Mouse (Mus musculus) 3T3-L1 (cell line): Measurements from ENCODE around the gene Rimklb.
A peak's percentile ranks its signal among the peaks of the same experiment; 100 is the strongest.
"Not testable (repeated sequence)": the region's sequence is repeated elsewhere in the genome, so short reads cannot be mapped to it uniquely, and the experiment has no call there.

ENCODE experiments used
- DNase-seq: peaks from one replicate; pipeline ENCODE4 v3.0.0-alpha.2; 2015; ENCODE audit warnings: low read depth, low spot score

Gene Rimklb

DNA sequence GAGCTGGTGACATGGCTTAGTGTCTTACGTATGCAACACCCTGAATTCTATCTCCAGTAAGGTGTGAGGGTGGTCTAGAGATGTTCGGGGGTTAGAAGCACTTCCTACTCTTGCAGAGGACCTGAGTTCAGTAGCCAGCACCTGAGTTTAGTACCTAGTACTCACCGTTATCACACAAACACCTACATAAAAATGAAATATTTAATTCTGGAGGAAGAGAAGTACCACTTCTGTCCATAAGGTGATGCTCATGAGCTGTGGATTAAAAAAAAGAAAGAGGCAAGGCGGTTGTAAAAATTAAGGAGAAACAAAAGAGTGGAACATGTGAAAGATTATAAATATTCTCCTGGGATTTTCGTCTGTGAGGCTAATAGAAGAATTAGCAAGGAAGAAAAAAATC is 2.1 kb downstream of the Rimklb start:
- peak; percentile 70 for DNase-seq

DNA sequence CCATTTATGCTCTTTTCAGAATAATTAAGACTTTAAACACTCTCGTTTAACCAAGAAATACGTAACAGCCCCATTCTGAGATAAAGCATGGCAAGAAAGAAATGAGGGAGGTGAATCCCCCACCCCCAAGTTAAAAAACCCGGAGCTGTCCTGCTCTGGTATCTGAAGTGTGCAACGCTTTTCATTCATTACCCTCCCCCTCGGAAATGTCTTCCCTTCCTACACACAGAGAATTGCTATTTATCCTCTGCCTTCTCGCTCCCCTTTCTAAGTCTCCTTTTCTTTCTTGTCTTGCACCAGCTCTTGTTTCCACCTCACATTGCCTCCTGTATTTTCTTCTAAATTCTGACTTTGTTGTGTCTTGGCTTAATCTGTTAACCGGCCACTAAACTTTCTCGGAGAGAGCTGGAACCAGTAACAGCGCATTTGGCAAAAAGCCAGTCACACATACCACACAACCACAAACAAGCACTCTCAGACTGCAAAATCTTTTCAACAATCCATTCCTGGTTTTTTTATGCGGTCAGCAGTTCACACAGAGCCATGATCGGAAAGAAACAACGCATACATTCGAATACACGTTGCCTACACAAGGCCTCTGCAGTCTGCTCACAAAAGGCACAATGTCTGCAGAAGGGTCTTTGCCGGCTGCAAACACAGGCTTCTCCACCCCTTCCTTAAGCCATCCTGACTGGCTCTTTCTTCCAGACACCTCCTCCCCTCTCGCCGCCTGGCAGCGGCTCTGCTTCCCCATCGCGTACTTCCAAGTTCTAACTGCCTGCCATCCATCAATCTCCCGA is 3.3 kb downstream of the Rimklb start:
- DNase-seq = peak; percentile 46

DNA sequence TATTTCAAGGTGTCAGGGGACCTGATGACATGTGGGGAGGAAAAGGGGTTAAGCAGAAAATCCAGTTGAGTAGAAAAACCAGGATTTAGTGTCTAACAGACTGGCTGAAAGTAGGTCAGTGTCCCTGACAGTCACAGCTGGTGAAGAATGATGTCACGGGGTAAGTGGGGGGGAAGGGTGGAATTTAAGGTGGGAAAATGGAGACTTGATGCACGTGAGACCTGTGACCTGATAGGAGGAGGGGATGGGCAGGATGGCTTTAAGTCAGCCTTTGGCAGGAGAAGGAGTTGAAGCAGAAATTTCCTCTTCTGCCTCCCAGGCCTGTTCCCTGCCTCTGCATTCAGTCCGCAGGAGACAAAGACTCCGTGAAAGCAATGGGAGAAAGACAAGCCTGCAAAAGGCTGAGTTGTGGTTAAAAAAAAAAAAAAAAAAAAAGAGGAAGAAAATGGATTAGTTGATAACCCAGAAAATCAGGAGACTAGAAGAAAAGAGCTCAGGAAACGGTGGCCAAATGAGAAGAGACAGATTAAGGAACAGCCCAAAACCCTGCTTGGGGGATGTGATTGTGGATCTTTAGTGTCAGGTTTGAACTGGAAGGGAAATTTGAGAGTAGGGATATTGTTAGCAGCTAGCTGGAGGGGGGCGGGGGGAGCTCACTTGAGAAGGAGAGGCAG is 4.6 kb downstream of the Rimklb start:
- DNase-seq = no peak

DNA sequence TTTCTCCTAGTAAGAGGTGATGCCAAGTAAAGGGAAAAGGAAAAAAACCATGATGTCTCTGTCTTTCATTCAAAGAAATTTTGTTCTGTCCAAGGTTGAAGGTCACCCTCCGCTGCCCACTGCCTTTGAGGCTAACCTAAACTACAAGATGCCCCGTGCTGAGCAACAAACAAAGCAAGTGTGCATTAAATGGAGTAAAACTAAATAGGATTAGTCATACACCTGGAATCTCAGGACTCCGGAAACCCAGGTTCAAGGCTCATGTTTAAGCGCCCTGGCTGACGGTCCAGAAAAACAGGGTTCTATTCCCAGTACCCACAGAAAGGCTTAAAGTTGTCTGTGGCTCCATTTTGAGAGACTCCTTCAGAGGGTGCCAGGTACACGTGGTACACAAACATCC is 6.1 kb downstream of the Rimklb start:
- DNase-seq = no peak

DNA sequence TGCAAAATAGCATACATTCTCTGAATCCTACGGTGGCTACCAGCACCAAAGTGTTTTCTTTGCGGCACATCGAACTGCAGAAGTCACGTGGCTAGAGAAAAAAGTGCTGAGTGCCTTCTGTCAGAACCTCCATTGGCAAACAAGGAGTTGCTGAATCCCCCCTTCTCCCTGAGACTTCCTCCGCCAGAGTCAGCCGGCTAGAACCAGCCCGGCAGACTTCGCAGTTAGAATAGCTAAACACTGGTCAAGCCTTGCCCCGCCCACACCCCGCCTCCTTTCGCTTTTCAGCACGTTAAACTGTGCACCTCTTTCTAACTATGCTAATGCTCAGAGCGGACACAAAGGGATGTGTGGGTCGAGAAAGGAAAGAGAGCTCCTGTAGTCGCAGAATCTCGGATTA is 7.0 kb downstream of the Rimklb start:
- DNase-seq = peak; percentile 48

DNA sequence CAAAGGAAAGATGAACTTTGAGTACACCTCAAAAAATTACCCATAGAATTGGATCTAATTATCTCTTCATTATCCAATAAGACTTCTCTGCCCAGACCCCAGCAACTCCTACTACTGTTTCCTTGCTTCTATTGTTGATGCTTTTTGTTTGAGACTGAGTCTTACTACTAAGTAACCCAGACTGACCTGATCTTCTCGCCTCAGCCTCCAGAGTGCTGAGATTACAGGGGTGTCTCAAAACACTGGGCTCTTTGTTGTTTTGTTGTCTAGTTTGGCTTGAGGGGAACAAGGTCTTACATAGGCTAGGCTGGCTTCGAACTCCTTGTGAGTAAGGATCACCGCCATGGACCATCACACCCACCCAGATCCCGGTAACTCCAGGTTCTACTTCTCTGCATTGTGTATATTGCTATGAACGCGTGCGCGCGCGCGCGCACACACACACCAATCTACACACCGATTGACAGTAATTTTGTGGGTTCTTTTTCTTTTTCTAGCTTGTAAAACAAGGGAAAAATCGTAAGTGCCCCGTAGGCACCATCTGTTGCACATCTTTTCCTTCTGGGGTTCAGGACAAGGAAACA is 7.5 kb downstream of the Rimklb start:
- DNase-seq = no peak

DNA sequence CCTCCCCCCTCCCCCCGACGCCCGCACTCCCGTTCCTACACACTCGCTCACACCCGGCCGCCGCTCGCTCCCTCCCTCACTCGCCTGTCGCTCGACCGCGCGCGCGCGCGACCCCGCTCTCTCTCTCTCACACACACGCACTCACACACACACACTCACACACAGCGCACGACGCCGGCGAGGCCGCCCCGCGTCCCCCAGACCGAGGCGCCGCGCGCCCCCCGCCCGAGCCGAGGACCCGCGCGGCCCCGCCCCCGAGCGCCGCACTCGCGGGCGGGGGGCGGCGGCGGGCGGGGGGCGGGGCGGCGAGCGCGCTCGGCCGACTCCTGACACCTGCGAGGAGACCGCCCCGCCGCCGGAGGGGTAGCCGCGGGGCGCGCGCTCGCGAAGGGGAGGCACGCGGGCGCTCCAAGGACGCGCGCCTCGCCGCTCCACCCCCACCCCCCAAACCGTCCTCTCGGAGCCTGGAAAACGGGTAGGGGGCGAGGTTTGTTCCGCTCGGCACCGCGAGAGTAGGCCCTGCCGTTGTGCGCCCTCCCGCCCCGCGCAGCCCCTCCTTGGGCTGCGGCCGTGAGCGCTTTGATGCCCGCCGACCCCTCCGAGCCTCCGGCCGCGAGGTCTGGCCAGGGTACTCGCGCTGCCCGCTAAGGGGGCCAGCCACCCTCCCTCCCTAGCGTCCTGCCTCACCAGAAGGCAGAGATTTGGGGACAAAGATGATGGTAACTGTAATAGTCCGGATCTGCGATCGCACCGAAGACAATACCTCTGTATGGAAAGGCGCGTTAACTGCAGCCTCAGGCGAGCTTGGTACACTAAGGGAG is 12.1 kb downstream of the Rimklb start:
- DNase-seq = no peak

DNA sequence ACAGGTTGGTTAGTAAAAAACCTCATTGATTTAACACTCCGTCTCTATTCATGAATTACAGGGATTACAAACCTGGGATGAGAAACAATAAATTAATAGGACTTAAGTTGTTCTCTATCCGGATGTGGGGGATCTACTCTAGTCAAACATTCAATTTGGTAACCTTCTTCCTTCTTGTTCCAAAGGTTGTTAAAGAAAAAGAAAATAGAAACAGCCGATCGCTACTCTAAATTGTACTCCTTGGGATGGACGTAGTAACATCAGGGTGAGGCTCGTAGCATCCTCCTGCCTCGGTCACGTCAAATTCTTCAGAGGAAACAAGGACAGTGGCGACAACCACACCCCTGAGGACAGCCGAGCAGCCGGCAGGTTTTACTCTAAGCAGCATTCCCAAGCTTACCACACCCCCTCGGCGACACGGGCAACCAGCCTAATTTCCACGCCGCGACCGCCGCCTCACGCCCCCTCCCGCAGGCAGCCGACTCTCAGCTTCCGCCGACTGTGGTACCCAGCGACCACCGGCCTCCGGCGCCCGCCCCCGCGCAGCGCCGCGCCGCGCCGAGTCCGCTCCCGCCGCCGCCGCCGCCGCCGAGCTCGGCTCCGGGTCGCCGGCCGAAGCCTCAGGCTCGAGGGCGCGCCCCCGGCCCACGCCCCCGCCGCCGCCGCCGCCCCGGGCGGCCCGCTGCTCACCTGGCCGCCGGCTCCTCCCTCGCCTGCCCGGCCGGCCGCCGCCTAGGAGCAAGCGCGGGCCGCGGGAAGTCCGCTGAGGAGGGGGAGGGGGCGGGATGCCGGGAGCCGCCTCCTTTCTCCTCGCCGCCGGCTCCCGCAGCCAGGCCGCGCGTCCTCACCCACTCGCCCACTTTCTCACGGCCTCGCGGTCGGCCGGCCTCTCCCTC is 12.9 kb downstream of the Rimklb start:
- no peak for DNase-seq

DNA sequence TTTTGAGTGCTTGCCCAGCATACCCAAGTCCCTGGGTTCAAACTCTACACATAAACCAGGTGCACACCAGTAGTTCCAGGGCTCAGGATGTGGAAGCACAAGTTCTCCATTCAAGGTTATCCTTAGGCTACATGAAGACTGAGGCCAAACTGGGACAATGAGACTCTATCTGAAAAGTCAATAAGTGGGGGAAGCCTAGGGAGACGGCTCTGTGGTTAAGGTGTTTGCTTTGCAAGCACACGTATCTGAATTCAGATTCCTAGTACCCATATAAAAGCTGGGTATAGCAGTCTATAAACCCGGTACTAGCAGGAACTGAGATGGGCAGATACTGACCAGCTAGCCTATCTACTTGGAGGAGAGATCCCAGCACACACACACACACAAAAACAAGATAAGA is 20.5 kb downstream of the Rimklb start:
- no peak for DNase-seq

DNA sequence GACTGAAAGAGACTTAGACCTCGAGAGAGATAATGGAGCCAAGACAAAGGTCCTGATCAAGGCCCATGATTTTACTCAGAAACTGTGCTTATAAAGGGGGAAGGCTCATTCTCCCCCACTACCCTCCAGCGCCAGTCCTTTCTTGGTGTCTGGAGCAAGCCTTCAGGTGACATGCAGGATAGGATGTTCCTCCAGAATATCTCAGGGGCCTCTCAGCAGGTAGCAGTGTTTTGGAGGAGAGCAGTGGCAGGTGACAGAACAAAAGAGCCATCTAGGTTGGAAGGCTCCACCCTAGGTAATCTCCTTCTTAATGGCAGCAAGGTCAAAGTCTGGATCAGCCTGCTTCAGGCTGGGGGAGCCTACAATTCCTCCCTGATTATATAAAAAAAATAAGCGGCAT is 27.1 kb downstream of the Rimklb start:
- DNase-seq = not testable (repeated sequence)

DNA sequence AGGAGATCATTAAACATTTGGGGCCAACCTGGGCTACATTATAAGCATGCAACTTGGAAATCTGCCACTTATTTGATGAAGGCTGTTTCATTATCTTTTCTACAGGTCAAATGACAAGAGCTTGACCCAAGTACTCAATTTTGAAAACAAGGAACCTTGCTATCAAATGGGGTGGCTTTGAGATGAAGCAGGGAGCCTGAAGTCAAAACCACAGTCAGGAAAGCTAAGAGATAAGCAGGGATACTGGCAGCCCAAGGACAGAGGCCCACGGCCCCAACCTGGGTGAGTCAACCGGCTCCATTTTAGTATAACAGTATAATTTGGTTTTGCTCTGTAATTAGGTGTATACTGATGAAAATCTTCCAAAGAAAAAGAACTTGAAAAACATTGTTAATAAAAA is 28.3 kb downstream of the Rimklb start:
- DNase-seq = no peak

DNA sequence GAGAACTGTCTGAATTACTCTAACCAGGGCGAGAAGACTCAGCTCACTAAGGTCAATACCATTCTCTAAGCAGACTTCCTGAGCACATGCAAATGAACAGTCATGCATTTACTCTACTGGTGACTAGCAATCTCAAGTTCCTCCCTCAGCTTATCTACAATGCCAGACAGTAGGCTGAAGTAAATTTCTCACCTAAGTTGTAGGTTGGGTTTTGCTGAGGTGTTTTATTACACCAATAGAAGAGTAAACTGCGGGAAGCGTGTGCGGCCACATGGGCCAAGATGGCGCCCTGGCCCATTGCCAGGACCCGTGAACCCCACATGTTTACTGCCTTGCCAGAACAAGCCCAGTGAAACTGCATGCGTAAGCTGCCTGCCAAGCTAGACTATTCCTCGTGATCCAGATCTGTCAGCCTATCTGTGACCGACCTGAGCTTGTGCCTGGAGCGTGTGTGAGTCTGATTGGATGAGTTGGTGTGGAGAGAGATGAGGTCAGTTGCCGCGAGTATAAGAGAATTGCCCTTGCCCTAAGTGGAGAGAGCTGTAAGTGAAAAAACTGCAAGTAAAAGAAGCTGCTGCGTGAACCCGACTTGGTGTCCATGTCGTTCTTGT is 29.4 kb downstream of the Rimklb start:
- DNase-seq = no peak

DNA sequence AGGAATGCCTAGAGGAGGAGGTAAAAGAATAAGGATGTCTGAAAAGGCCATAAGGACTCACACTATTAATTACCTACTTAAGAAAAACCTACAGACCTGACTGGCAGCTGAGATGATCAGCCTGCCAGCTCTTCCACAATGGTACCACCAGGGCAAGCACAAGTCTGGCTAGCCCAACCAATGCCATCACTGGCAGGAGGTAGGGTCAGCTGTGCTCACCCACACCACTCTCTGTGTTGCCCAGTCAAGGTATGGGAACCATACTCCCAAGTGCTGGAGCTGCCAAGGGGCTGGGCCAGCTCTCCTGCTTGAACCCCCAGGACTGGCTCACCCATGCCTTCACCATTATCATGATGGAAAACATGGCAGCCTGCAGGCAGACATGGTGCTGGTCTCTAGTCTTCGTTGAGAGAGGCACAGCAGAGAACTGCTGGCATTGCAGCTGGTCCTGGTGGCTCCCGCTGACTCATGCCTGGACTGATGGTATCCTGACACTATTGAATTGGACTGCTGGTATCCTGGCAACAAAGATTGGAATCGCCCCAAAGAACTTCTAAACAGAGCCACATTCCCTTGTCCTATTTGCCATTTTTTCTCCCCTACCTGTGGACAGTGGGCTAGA is 32.4 kb downstream of the Rimklb start:
- DNase-seq = peak; percentile 46

DNA sequence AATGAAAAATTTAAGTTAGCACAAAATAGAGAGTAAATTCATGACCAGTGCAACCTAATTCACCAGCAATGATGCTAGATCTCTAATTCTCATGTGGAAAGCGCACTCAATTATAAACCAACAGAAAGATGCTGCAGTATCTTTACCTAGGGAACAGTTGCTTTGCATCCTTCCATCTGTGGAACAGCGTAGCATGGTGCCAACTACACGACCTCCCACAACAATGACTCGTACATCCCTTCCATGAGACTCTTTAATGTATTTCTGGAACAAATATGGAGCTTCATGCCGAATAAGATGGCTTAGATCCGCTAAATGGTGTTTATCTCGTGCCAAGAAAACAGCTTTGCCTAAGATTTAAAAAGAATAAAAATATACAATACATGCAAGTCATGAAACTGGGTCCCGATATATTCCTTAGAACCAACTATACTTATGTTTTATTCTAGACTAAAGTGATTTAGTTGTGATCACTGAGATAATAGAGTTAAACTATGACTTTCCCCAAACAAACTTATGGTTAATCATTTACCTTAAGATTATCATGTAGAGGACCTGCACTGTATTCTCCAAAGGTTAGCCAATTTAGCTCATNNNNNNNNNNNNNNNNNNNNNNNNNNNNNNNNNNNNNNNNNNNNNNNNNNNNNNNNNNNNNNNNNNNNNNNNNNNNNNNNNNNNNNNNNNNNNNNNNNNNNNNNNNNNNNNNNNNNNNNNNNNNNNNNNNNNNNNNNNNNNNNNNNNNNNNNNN is 39.4 kb downstream of the Rimklb start:
- no peak for DNase-seq

DNA sequence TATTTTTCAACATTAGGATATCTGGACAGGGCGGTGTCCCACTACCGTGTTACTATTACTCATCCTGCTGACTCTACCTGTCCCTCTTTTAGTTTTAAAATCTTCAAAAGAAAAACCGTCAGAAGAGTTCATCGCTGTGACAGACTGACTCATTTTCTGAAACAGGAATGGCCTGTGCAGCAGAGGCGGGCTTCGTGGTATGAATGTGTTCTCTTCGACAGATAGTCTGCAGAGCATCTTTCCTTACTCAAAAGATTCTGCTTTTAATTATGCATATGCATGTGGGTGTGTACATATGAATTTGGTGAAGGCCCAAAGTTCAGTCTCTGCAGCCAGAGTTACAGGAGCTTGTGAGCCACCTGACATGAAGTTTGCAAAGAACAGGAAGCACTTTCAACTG is 50.7 kb downstream of the Rimklb start:
- no peak for DNase-seq

DNA sequence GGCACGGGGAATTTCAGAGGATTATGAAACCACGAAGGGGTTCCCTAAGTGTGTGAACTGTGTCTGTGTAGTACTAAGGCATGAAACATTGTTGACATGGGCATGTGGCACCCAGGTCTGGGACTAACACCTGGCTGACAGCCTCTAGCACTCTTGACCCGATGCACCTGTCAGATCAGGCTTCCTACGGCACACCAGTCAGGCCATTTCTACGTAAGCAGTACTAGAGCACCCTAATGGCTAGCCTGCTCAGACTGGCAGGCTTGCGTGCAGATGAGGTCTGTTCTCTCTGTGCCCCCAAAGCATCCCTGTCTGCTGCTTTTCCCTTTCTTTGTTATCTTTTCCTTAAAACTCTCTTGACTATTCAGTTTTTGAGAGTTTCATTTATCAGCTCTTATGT is 53.3 kb downstream of the Rimklb start:
- no peak for DNase-seq

DNA sequence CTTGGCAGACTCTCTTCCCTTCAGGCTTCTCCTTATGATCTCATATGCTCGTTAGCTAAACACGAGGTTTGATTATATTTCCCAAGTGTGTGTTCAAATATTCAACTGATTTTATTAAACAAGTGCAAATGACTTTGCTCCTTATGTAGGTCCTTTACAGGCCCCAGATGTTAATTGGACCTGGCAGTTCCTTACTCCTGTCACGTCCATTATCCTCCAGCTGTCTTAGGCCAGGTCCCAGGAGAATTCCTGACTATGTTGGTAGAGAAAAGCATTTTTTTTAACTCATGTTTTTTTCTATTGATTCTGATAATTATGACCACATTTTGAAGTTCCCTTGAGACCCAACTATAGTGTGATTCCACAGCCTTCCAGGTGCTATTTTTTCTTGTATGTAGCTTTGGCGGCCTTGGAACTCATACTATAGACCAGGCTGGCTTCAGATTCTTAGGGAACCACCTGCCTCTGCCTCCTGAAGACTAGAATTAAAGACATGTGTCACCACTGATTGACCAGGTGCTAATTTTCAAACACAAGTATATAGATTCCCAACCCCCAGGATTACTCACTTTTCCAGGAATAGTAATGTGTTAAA is 57.8 kb downstream of the Rimklb start:
- DNase-seq = no peak

DNA sequence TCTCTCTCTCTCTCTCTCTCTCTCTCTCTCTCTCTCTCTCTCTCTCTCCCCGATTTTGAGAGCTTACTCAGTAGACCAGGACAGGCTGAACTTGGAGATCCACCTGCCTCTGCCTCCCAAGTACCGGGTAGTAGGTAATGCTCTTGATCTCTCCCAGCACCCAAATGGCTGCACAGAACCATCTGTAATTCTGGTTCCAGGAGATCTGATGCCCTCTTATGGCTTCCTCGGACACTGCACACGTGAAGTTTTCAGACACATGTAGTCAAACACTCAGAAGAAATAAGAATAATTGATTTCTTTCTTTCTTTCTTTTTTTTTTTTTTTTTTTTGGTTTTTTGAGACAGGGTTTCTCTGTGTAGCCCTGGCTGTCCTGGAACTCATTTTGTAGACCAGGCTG is 59.3 kb downstream of the Rimklb start:
- DNase-seq = no peak

DNA sequence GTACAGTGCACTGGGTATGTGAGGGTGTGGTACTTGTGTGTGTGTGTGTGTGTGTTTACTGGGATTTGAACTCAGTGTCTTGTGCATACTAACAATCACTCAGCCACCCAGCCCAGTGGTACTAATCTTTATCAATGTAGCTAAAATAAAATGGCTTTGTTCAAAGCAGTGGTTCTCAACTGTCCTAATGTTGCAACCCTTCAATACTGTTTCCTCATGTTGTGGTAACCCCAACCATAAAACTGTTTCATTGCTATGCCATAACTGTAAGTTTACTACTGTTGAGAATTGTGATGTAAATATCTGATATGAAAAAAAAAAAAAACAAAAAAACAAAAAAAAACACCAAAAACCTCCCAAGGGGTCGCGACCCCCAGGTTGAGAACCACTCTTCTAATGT is 63.3 kb downstream of the Rimklb start:
- DNase-seq = no peak
